Mouse (Mus musculus): ENCODE measurements around the gene Chst10. TPM values are rescaled to one million over a fixed set of nuclear protein-coding genes. Genes with fewer than 3 reads are reported as not detected.

Chst10 gene
- polyA plus RNA-seq (2016; fragmentation: Nextera tagmentation; extraction: Ambion mirVana), result 12.8 and 14.3 TPM in 2 replicates

DNA sequence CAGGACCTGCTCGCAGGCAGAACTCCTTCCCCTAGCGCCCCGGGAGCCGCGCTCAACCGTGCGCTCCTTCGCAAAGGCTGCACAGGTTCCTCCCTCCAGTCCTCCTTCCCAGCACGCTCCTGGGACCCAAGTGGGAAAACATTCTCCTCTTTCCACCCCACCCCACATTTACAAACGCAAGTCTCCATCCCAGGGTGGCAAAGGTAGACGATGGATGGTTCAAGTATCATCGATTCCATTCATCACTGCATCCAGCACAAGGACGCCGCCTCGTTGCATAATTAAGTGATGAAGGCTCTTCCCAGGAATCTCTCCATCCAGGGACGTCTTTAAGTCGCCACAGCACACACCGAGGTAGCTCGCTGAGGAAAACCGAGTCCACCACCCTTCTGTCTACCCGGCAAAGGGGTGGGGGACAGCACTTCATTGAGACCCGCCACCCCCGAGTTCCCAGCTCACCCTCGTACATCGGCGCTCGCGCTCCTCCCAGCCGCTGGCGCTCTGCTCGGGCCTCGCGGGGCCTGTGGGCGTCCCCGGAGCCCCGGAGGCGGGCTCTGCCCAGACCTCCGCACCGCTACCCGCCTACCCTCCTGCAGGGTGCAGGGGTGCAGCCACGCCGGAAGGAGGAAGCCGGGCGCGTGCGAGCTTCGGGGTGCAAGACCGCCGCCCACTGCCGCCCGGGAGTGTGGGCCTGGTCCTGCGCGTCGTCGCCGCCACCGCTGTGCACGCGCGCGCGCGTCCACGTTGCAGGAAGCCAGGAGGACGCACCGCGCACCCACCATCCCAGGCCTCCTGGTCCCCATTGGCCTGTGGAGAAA is at the start of gene Chst10:
TSS of gene Chst10 (minus strand) at position 731 of the 818 bp plus-strand sequence.
- Histone ChIP-seq H3K9me3 (no peaks in the 10 kb centered on the region), H3K27ac (peak within 1 kb of the TSS; percentile 91), H3K4me3 (peak within 1 kb of the TSS; percentile 78), H3K36me3 (0 out of 2 replicates have a peak, but pooled peaks cover 8% of the 10 kb centered on the region), H3K27me3 (ENCODE audit: insufficient read depth, poor library complexity, severe bottlenecking) (peaks cover 33% of the 10 kb centered on the region), H3K4me1 (replicated peaks) (peaks cover 32% of the 10 kb centered on the region)
- under 1% methylated on average over 67 of the region's 67 CpGs for WGBS
- DNase-seq (ENCODE audit: low spot score), result peak; percentile 82

DNA sequence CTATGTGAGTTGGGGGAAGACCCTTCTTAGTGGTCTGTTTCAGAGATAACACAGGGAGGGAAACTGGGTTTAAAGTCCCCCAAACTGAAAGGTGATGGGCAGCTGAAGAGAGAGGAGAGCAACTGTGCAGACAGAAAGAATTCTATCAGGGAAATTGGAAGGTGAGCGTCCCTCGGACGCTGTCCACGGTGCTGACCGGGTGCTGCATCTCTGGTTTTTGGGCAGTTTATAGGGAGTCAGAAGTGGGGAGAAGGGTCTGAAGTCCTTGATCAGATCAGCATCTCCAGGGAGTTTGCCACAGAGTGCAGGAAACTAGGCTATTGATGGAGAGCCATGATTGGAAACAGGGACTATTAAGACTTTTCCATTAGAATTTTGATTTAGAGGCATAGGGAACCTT is 41.6 kb upstream of the Chst10 start:
- Histone ChIP-seq H3K4me1 (replicated peaks) (no peaks in the 10 kb centered on the region), H3K4me3 (no peak overlapping the region), H3K27ac (no peak overlapping the region), H3K9me3 (no peaks in the 10 kb centered on the region), H3K36me3 (no peaks in the 10 kb centered on the region), H3K27me3 (ENCODE audit: insufficient read depth, poor library complexity, severe bottlenecking) (no peaks in the 10 kb centered on the region)
- DNase-seq (ENCODE audit: low spot score), result peak; percentile 36
- 4% methylated on average over 5 of the region's 5 CpGs for WGBS

DNA sequence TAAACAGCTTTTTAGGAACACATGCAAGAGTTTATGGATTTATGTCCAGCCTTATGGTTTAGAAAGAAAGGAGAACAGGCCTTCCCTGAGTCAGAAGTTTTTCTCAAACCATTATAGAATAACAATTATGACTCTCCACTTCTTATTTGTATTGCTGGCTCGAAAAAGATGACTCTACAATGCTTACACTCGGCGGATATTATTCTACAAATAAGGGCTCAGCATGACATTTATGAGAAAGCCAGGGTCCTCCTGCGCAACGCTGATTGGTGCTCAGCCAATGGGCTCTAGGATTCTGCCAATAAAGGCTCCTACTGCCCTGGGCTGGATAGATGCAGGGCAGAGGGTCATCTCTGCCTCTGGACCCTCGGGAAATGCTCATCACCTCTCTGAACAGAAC is 40.9 kb upstream of the Chst10 start, which contains the start of gene Nms:
TSS of gene Nms (plus strand) at position 301 of the 400 bp plus-strand sequence.
- H3K36me3 ChIP-seq, result no peaks in the 10 kb centered on the region
- H3K4me1 ChIP-seq (replicated peaks), result no peaks in the 10 kb centered on the region
- no peaks in the 10 kb centered on the region for H3K9me3 ChIP-seq
- 79% methylated on average over 6 of the region's 6 CpGs for WGBS
- DNase-seq (ENCODE audit: low spot score), result no peak
- H3K27ac ChIP-seq, result no peak within 1 kb of the TSS
- H3K27me3 ChIP-seq (ENCODE audit: insufficient read depth, poor library complexity, severe bottlenecking), result no peaks in the 10 kb centered on the region
- H3K4me3 ChIP-seq, result no peak within 1 kb of the TSS

DNA sequence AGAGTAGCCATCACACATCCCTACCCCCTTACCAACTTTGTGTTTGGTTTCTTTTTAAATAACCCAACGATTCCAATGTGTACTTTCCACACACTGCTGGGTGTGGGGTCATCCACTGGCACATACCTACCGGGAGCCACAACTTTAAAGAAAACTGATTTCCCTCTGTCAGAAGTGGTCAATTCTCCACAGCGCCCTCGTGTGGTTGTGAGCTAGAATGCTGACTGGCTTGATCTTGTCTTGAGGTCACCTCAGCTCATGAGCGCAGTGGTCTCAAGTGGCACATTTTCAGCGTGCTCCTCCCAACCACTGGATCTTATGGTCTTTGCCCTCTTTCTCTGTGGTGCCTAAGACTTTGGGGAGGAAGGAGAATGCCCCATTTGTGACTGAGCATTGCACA is 38.8 kb upstream of the Chst10 start:
- no peaks in the 10 kb centered on the region for H3K9me3 ChIP-seq
- 26% methylated on average over 6 of the region's 6 CpGs for WGBS
- H3K27me3 ChIP-seq (ENCODE audit: insufficient read depth, poor library complexity, severe bottlenecking), result no peaks in the 10 kb centered on the region
- no peak overlapping the region for H3K27ac ChIP-seq
- no peaks in the 10 kb centered on the region for H3K36me3 ChIP-seq
- H3K4me3 ChIP-seq, result no peak overlapping the region
- DNase-seq (ENCODE audit: low spot score), result peak; percentile 56
- H3K4me1 ChIP-seq (replicated peaks), result no peaks in the 10 kb centered on the region

DNA sequence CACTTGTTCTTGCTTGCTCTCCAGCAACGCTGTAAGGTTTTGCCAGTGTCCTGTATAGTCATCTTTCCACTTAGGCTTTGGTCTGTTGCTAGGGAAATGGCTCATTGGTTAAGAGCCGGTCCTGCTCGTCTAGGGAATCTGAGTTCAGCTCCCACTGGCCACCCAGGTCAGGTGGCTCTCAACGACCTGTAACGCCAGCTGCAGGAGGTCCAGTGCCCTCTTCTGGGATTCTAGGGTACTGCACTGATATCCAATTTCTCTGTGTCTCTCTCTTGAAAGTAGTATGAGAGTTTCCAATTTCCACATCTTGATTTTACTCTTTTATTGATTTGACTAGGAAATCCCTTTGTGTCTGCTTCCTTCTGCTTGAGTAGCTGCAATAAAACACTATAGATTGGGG is 36.7 kb upstream of the Chst10 start:
- no peak overlapping the region for H3K27ac ChIP-seq
- H3K27me3 ChIP-seq (ENCODE audit: insufficient read depth, poor library complexity, severe bottlenecking), result no peaks in the 10 kb centered on the region
- 31% methylated on average over 5 of the region's 5 CpGs for WGBS
- no peaks in the 10 kb centered on the region for H3K9me3 ChIP-seq
- peak; percentile 11 for DNase-seq (ENCODE audit: low spot score)
- no peaks in the 10 kb centered on the region for H3K36me3 ChIP-seq
- H3K4me1 ChIP-seq (replicated peaks), result no peaks in the 10 kb centered on the region
- H3K4me3 ChIP-seq, result no peak overlapping the region

DNA sequence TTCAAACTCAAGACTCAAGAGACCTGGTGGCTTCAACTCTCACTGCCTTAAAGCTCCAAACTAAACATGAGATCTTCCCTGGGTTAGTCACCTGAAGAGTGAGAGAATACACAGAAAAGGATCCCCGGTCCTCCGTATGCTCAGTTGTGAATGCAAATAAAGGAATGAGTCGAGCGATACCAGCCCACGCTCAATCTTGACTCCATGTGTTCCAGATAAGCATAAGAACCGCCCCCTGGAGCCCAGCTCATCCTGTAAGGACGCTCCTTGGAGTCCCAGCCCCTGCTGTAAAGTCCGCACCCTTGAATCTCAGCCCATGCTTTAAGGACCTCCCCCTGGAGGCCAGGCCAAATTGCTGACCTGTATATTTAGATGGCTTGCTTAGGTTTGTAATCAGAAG is 32.8 kb upstream of the Chst10 start:
- H3K4me3 ChIP-seq, result no peak overlapping the region
- H3K9me3 ChIP-seq, result no peaks in the 10 kb centered on the region
- H3K27ac ChIP-seq, result no peak overlapping the region
- no peak for DNase-seq (ENCODE audit: low spot score)
- no peaks in the 10 kb centered on the region for H3K4me1 ChIP-seq (replicated peaks)
- WGBS, result 71% methylated on average over 8 of the region's 8 CpGs
- H3K36me3 ChIP-seq, result no peaks in the 10 kb centered on the region
- no peaks in the 10 kb centered on the region for H3K27me3 ChIP-seq (ENCODE audit: insufficient read depth, poor library complexity, severe bottlenecking)

DNA sequence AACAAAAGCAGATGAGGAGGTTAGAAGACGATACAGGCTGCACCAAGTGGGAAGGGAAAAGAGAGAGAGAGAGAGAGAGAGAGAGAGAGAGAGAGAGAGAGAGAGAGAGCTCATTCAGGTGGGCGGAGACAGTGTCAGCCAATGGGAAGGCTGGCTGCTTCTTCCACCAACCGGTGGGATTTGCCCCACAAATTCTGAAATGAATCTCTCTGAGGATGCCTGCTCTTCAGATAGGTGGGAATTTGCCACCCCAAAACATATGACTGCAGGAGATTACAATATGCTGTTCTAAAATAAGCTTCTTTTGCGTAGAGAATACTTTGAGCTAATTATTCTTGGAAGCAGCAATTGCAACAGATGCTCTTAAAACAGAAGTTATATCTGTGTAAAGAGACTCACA is 31.5 kb upstream of the Chst10 start:
- Histone ChIP-seq H3K36me3 (no peaks in the 10 kb centered on the region), H3K27ac (no peak overlapping the region), H3K4me1 (replicated peaks) (no peaks in the 10 kb centered on the region), H3K27me3 (ENCODE audit: insufficient read depth, poor library complexity, severe bottlenecking) (no peaks in the 10 kb centered on the region), H3K4me3 (no peak overlapping the region), H3K9me3 (no peaks in the 10 kb centered on the region)
- WGBS, result 72% methylated on average over 4 of the region's 4 CpGs
- DNase-seq (ENCODE audit: low spot score), result no peak

DNA sequence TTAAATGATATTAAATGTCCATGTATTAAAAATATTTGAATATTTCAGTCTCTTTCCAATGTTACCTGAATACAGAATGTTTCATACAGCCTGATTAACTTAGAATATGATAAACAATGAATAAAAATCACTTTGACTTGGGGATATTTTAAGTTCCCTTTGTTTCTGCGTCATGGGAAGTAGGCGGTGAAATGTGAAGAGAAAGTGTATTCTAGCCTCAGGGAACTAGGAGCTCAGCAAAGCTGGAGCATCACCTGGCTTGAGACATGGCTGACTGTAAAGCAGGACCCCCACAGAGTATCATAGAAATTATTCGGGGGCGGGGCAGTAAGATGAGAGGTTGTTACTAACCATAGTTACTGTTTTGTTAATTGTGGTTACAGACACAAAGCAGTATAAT is 31.0 kb upstream of the Chst10 start:
- H3K27ac ChIP-seq, result no peak overlapping the region
- no peaks in the 10 kb centered on the region for H3K4me1 ChIP-seq (replicated peaks)
- no peaks in the 10 kb centered on the region for H3K27me3 ChIP-seq (ENCODE audit: insufficient read depth, poor library complexity, severe bottlenecking)
- WGBS, result 88% methylated on average over 4 of the region's 4 CpGs
- no peaks in the 10 kb centered on the region for H3K36me3 ChIP-seq
- DNase-seq (ENCODE audit: low spot score), result no peak
- no peaks in the 10 kb centered on the region for H3K9me3 ChIP-seq
- H3K4me3 ChIP-seq, result no peak overlapping the region

DNA sequence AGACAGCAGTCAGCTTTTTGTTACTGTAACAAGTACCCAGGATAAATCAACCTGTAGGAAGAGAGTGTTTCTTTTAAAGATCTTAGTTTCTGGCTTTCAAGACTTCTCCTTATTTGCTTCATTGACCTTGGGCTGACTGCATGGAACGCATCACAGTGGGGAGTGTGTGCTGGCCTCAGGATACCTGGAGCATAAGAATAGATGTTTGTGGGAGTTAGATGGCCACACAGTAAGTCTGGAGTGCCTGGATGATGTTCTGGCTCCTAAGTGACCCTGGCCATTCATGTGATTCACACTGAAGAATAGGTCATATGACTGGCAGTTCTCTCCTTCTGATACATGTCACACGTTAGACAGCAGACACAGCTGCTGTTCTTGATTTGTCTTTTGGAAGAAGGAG is 6.0 kb upstream of the Chst10 start:
- no peak for DNase-seq (ENCODE audit: low spot score)
- Histone ChIP-seq H3K36me3 (no peaks in the 10 kb centered on the region), H3K27ac (no peak overlapping the region), H3K9me3 (no peaks in the 10 kb centered on the region), H3K4me3 (no peak overlapping the region), H3K4me1 (replicated peaks) (no peaks in the 10 kb centered on the region), H3K27me3 (ENCODE audit: insufficient read depth, poor library complexity, severe bottlenecking) (peaks cover 8% of the 10 kb centered on the region)
- WGBS, result 76% methylated on average over 2 of the region's 2 CpGs

DNA sequence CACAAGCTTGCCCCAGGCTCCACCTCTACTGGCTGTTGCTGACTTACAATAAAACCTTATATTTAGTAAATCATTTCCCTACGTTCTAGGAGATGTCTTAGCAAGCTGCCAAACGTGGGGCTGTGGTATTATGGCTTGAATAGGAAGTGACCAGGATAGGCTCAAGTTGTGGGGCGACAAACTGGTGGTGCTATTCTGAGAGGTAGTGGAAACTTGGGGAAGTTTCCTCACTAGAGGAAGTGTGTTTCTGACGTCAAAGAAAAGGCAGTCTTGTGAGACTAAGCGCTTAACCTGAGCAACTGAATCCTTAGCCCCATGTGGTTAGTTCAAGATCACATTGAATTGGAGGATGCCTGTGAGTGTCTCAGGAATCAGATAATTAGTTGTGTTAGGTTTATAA is 4.6 kb upstream of the Chst10 start:
- H3K4me3 ChIP-seq, result no peak overlapping the region
- peaks cover 14% of the 10 kb centered on the region for H3K27me3 ChIP-seq (ENCODE audit: insufficient read depth, poor library complexity, severe bottlenecking)
- no peak for DNase-seq (ENCODE audit: low spot score)
- H3K27ac ChIP-seq, result no peak overlapping the region
- H3K36me3 ChIP-seq, result no peaks in the 10 kb centered on the region
- H3K4me1 ChIP-seq (replicated peaks), result peaks cover 10% of the 10 kb centered on the region; the same call in 1 of the 2 replicates
- WGBS, result 75% methylated on average over 5 of the region's 5 CpGs
- H3K9me3 ChIP-seq, result no peaks in the 10 kb centered on the region

DNA sequence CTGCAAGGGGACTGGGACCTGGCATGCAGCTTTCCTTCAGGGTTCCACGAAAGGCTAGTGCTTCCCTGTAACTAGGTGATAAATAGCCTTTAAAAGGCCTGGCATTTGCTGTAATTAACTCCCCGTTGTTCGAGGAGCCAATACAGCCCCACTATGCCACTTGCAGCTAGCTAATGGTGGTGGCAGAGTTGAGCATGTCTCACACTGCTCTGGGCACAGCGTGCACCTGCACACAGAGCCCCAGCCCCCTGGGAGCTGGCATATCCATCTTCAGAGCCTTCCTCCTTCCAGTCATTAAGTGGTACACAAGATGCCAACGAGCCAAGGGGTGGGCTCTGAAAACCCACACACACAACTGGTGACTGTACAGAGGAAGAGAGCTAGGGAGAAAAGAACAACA is 4.9 kb downstream of the Chst10 start:
- no peak for DNase-seq (ENCODE audit: low spot score)
- peak overlapping the region; percentile 72 for H3K27ac ChIP-seq
- H3K4me1 ChIP-seq (replicated peaks), result peaks cover 27% of the 10 kb centered on the region
- H3K4me3 ChIP-seq, result no peak overlapping the region
- H3K36me3 ChIP-seq, result peaks cover 20% of the 10 kb centered on the region; the same call in 1 of the 2 replicates
- peaks cover 19% of the 10 kb centered on the region for H3K27me3 ChIP-seq (ENCODE audit: insufficient read depth, poor library complexity, severe bottlenecking)
- WGBS, result 68% methylated on average over 5 of the region's 5 CpGs
- H3K9me3 ChIP-seq, result no peaks in the 10 kb centered on the region

DNA sequence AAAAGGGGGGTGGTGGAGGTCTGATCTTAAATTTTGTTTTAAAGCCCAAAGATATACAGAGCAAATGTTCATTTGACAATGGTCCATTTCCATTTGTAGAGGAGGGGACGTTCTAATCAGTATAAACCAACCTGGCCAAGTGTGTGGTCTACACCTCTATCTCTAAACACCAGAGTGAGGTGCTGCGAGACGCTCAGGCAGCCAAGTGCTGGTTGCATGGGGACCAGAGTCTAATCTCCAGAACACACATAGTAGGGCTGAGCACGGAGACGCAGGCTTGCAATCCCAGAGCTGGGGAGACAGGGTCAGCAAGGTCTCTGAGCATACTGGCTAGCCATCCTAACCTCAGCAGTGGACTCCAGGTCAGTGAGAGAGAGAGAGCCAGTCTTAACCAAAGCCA is 6.5 kb downstream of the Chst10 start:
- H3K9me3 ChIP-seq, result no peaks in the 10 kb centered on the region
- 92% methylated on average over 5 of the region's 5 CpGs for WGBS
- H3K27me3 ChIP-seq (ENCODE audit: insufficient read depth, poor library complexity, severe bottlenecking), result peaks cover 10% of the 10 kb centered on the region
- no peak for DNase-seq (ENCODE audit: low spot score)
- H3K4me3 ChIP-seq, result no peak overlapping the region
- H3K36me3 ChIP-seq, result peaks cover 20% of the 10 kb centered on the region; the same call in 1 of the 2 replicates
- peaks cover 23% of the 10 kb centered on the region for H3K4me1 ChIP-seq (replicated peaks)
- no peak overlapping the region for H3K27ac ChIP-seq

DNA sequence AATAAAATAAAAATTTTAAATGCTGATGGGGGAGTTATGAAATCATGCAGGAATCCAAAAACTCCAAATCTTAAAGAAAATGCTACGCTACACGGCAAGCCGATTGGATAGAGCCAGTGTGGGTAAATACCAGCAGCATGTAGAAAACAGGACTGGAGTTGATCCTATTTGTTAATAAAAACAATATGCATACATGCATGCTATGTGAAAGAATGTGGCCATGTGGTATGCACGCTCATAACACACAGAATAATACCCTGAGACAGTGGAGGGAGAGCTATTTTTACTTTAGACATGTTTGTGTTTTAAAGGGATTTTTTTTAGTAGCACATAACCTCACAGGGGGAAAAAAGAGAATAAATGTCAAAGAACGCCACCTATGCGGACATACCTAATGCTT is 9.2 kb downstream of the Chst10 start:
- peaks cover 25% of the 10 kb centered on the region for H3K36me3 ChIP-seq
- no peak for DNase-seq (ENCODE audit: low spot score)
- no peak overlapping the region for H3K4me3 ChIP-seq
- peaks cover 20% of the 10 kb centered on the region for H3K4me1 ChIP-seq (replicated peaks)
- no peaks in the 10 kb centered on the region for H3K9me3 ChIP-seq
- H3K27ac ChIP-seq, result no peak overlapping the region
- WGBS, result 95% methylated on average over 6 of the region's 6 CpGs
- no peaks in the 10 kb centered on the region for H3K27me3 ChIP-seq (ENCODE audit: insufficient read depth, poor library complexity, severe bottlenecking)

All from hindbrain, embryonic 10.5 days (tissue).